Mouse (Mus musculus): Measurements from ENCODE around the gene Gpx1.
A peak's percentile ranks its signal among the peaks of the same experiment; 100 is the strongest.
"Not testable (repeated sequence)": the region's sequence is repeated elsewhere in the genome, so short reads cannot be mapped to it uniquely, and the experiment has no call there.

Gene Gpx1

GRCm38 (mm10) chr9:108338886-108339781 lies at the start of gene Gpx1:
Gene Gpx1, plus strand, starts transcription at chr9:108338903.
- peak; percentile 96 for DNase-seq (ENCODE audit: low spot score)

- no peak for DNase-seq (ENCODE audit: low spot score)
Observed at GRCm38 (mm10) chr9:108289347-108289746, 49.4 kb upstream of the Gpx1 start.

- peak; percentile 98 for DNase-seq (ENCODE audit: low spot score)
Observed at GRCm38 (mm10) chr9:108290016-108290750, 48.5 kb upstream of the Gpx1 start, which contains the start of gene Nicn1. Gene Nicn1, plus strand, starts transcription at chr9:108290429.

GRCm38 (mm10) chr9:108290773-108291172 lies 47.9 kb upstream of the Gpx1 start:
- no peak for DNase-seq (ENCODE audit: low spot score)

GRCm38 (mm10) chr9:108296453-108297355 lies 42.0 kb upstream of the Gpx1 start, which contains the start of gene Amt:
Gene Amt, plus strand, starts transcription at chr9:108296853.
- DNase-seq (ENCODE audit: low spot score) = peak; percentile 86

- no peak for DNase-seq (ENCODE audit: low spot score)
Observed at GRCm38 (mm10) chr9:108301853-108302252, 36.9 kb upstream of the Gpx1 start.

GRCm38 (mm10) chr9:108304716-108305115 lies 34.0 kb upstream of the Gpx1 start:
- DNase-seq (ENCODE audit: low spot score) = no peak

GRCm38 (mm10) chr9:108305170-108305569 lies 33.5 kb upstream of the Gpx1 start:
- no peak for DNase-seq (ENCODE audit: low spot score)

GRCm38 (mm10) chr9:108305629-108306520 lies 32.8 kb upstream of the Gpx1 start, which contains the start of the genes Rhoa and Tcta:
Gene Rhoa, plus strand, starts transcription at chr9:108306129.
Gene Tcta, minus strand, starts transcription at chr9:108306160.
- DNase-seq (ENCODE audit: low spot score) = peak; percentile 99

GRCm38 (mm10) chr9:108306571-108306980 lies 32.1 kb upstream of the Gpx1 start:
- peak; percentile 84 for DNase-seq (ENCODE audit: low spot score)

GRCm38 (mm10) chr9:108307021-108307807 lies 31.5 kb upstream of the Gpx1 start:
- no peak for DNase-seq (ENCODE audit: low spot score)

GRCm38 (mm10) chr9:108308141-108308540 lies 30.6 kb upstream of the Gpx1 start:
- DNase-seq (ENCODE audit: low spot score) = no peak

- no peak for DNase-seq (ENCODE audit: low spot score)
Observed at GRCm38 (mm10) chr9:108317572-108317971, 21.1 kb upstream of the Gpx1 start.

GRCm38 (mm10) chr9:108318462-108318861 lies 20.2 kb upstream of the Gpx1 start:
- no peak for DNase-seq (ENCODE audit: low spot score)

- DNase-seq (ENCODE audit: low spot score) = not testable (repeated sequence)
Observed at GRCm38 (mm10) chr9:108322054-108322453, 16.6 kb upstream of the Gpx1 start.

- no peak for DNase-seq (ENCODE audit: low spot score)
Observed at GRCm38 (mm10) chr9:108324784-108325183, 13.9 kb upstream of the Gpx1 start.

- DNase-seq (ENCODE audit: low spot score) = no peak
Observed at GRCm38 (mm10) chr9:108325811-108326210, 12.9 kb upstream of the Gpx1 start.

GRCm38 (mm10) chr9:108337848-108338550 lies 704 bp upstream of the Gpx1 start:
- DNase-seq (ENCODE audit: low spot score) = no peak

GRCm38 (mm10) chr9:108338551-108338885 lies 185 bp upstream of the Gpx1 start:
- peak; percentile 53 for DNase-seq (ENCODE audit: low spot score)
